Mouse (Mus musculus): ENCODE measurements at regions not wholly inside any gene's neighbourhood (a gene's known extent, or its start where the extent isn't known, plus 50 kb on each side); places are given as distances from the start of the nearest gene placed in this dataset.

- in situ Hi-C loops (cut with MboI; ENCODE audit: low pct_ligation_motif_present, low pct_unique_long_range_greater_than_20kb, low sequenced_read_pairs) = no loop called here
- TF ChIP-seq GABPA (IDR thresholded peaks at IDR 0.05; ENCODE audit: insufficient replicate concordance, low read depth, low read length) (no peak), MAZ (IDR thresholded peaks at IDR 0.05; ENCODE audit: low read depth, low read length) (no peak), ZC3H11A (IDR thresholded peaks at IDR 0.05; ENCODE audit: low read depth, low read length) (no peak), JUN (IDR thresholded peaks at IDR 0.05; ENCODE audit: insufficient read depth, low read depth, low read length) (no peak), USF2 (conservative IDR thresholded peaks at IDR 0.05; ENCODE audit: low read depth, low read length) (no peak), ETS1 (conservative IDR thresholded peaks at IDR 0.05; ENCODE audit: low read depth, low read length) (no peak), NRF1 (IDR thresholded peaks at IDR 0.05; ENCODE audit: low read depth, low read length) (no peak), POLR2A (IDR thresholded peaks at IDR 0.05; ENCODE audit: low read depth, low read length) (no peak), SIN3A (IDR thresholded peaks at IDR 0.05; ENCODE audit: low read length) (no peak), KAT2A (IDR thresholded peaks at IDR 0.05; ENCODE audit: insufficient replicate concordance, low read length) (no peak), TCF12 (IDR thresholded peaks at IDR 0.05; ENCODE audit: low read depth, low read length) (no peak), CHD1 (IDR thresholded peaks at IDR 0.05; ENCODE audit: low read depth, low read length) (no peak), IRF4 (IDR thresholded peaks at IDR 0.05; ENCODE audit: low read depth, low read length) (peak; percentile 32; the same call in 1 of the 2 replicates), JUND (conservative IDR thresholded peaks at IDR 0.05; ENCODE audit: low read depth, low read length) (0 out of 2 replicates have a peak, but pooled peaks have one; percentile 27), POLR2AphosphoS2 (IDR thresholded peaks at IDR 0.05; ENCODE audit: low read depth, low read length) (no peak)
- Histone ChIP-seq H3K27me3 (replicated peaks) (no peaks in the 10 kb centered on the region), H3K4me3 (replicated peaks in 1 of 3; ENCODE audit: low read depth in 2 of 3, low read length in 2 of 3, poor library complexity in 1 of 3) (no peak overlapping the region), H3K9me3 (replicated peaks; ENCODE audit: low read length) (no peaks in the 10 kb centered on the region), H3K79me2 (replicated peaks; ENCODE audit: control insufficient read depth, extremely low read depth, insufficient read depth, poor library complexity, severe bottlenecking) (no peaks in the 10 kb centered on the region), H3K27ac (ENCODE audit: insufficient read depth, low read depth) (no peak overlapping the region), H3K4me1 (ENCODE audit: control insufficient read depth in 1 of 2, insufficient read depth in 2 of 2) (peaks cover 0 to 9% of the 10 kb centered on the region in 2 experiments; a peak in 2 of 4 replicates), H3K9ac (ENCODE audit: insufficient read depth, low read depth) (no peak overlapping the region), H3K4me2 (ENCODE audit: insufficient read depth, low read depth, poor library complexity, severe bottlenecking) (no peak overlapping the region), H3K36me3 (replicated peaks in 1 of 2; ENCODE audit: control insufficient read depth in 1 of 2, insufficient read depth in 1 of 2, low read length in 1 of 2) (no peaks in the 10 kb centered on the region)
- dilution Hi-C loops (cut with MboI; ENCODE audit: extremely low pct_ligation_motif_present, extremely low pct_unique_long_range_greater_than_20kb, low sequenced_read_pairs) = no loop called here
- DNase-seq (ENCODE audit: extremely low read depth) = peak; percentile 18
These were observed 424.0 kb downstream of the Ptprc start for GRCm38 (mm10) chr1:137751446-137751961.

- TF ChIP-seq USF1 (IDR thresholded peaks at IDR 0.05; ENCODE audit: low read depth, low read length) (no peak), ZNF384 (IDR thresholded peaks at IDR 0.05; ENCODE audit: low read depth, low read length) (no peak), IRF4 (IDR thresholded peaks at IDR 0.05; ENCODE audit: low read depth, low read length) (no peak), ETS1 (conservative IDR thresholded peaks at IDR 0.05; ENCODE audit: low read depth, low read length) (no peak), MAFK (IDR thresholded peaks at IDR 0.05; ENCODE audit: insufficient replicate concordance, low read length) (no peak)
- Histone ChIP-seq H3K9ac (ENCODE audit: insufficient read depth, low read depth) (no peak overlapping the region), H3K9me3 (replicated peaks; ENCODE audit: low read length) (no peaks in the 10 kb centered on the region), H3K4me2 (ENCODE audit: insufficient read depth, low read depth, poor library complexity, severe bottlenecking) (no peak overlapping the region), H3K36me3 (replicated peaks in 1 of 2; ENCODE audit: control insufficient read depth in 1 of 2, insufficient read depth in 1 of 2, low read length in 1 of 2) (no peaks in the 10 kb centered on the region), H3K79me2 (replicated peaks; ENCODE audit: control insufficient read depth, extremely low read depth, insufficient read depth, poor library complexity, severe bottlenecking) (no peaks in the 10 kb centered on the region), H3K4me3 (replicated peaks in 1 of 3; ENCODE audit: low read depth in 2 of 3, low read length in 2 of 3, poor library complexity in 1 of 3) (no peak overlapping the region), H3K27me3 (replicated peaks) (no peaks in the 10 kb centered on the region), H3K27ac (ENCODE audit: insufficient read depth, low read depth) (no peak overlapping the region), H3K4me1 (ENCODE audit: control insufficient read depth in 1 of 2, insufficient read depth in 2 of 2) (peaks cover 0 to 9% of the 10 kb centered on the region in 2 experiments; a peak in 2 of 4 replicates)
- no peak for DNase-seq (ENCODE audit: extremely low read depth)
- dilution Hi-C loops (cut with MboI; ENCODE audit: extremely low pct_ligation_motif_present, extremely low pct_unique_long_range_greater_than_20kb, low sequenced_read_pairs) = no loop called here
- in situ Hi-C loops (cut with MboI; ENCODE audit: low pct_ligation_motif_present, low pct_unique_long_range_greater_than_20kb, low sequenced_read_pairs) = no loop called here
These were observed 424.6 kb downstream of the Ptprc start for GRCm38 (mm10) chr1:137750894-137751293.
